Mouse (Mus musculus): ENCODE measurements around the gene Pacs2.

GRCm38 (mm10) chr12:113074329-113075062 lies 60.2 kb downstream of the Pacs2 start, which contains the start of gene Tex22:
- no peak for TF ChIP-seq CTCF (IDR thresholded peaks at IDR 0.05; ENCODE audit: low read depth)
- TF ChIP-seq EP300 (IDR thresholded peaks at IDR 0.05; ENCODE audit: low read depth): no peak

Measured in liver, postnatal 0 days (tissue).